ENCODE assay signal across 27 mouse cellular contexts in the genomic region with DNA sequence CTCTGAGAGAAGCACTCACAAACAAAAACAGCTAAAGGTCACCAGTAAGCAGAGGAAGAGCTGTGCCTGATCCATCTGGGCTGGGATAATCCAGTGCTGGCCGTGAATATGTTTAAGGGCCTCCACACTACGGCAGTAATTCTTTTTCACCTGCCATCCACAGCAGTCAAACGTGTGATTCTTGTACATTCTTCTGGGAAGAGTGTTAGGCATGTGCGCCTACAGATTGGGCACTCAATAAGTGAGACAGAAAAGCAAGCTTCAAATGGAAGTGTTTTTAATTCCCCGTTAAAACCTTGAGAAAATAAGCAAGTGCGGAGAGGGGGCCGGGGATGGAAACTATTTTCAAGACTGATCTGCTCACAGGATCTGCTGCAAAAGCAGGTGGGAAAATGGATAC. TPM values are rescaled to one million over a fixed set of nuclear protein-coding genes. Genes with fewer than 3 reads are reported as not detected.
DNase-seq lines count a peak whose midpoint lies in the region; ATAC-seq and TF ChIP-seq lines count a peak whose summit lies in the region.
"Had no signal": no experiment of that assay in that cellular context is flagged by ENCODE, and none has a peak within 500 bp of the region (broad histone marks: within the 10 kb centered on the region; RNA-seq: fewer than 3 reads in every experiment).

No protein-coding gene starts in this region.

- H3K4me2 ChIP-seq in limb, embryonic 12.5 days = no peak overlapping the region
- no peak overlapping the region for H3K4me2 ChIP-seq in heart, embryonic 11.5 days
- H3K4me2 ChIP-seq: embryonic facial prominence, embryonic 15.5 days; hindbrain, embryonic 12.5 days; hindbrain, embryonic 15.5 days had no signal

- TF ChIP-seq CTCF in bone marrow macrophage, adult 2 months (IDR thresholded peaks at IDR 0.05; ENCODE audit: low read depth, low read length) = no peak
- TF ChIP-seq CTCF in cortical plate, adult 2 months (IDR thresholded peaks at IDR 0.05; ENCODE audit: extremely low read depth, insufficient read depth, low read length) = no peak

- H3K79me2 ChIP-seq in macrophage (ENCODE audit: inconsistent target) = no peaks in the 10 kb centered on the region

- no peak overlapping the region for H3K4me3 ChIP-seq in limb, embryonic 12.5 days (replicated peaks)
- H3K4me3 ChIP-seq in limb, embryonic 10.5 days = no peak overlapping the region
- H3K4me3 ChIP-seq in bone marrow macrophage, adult 2 months (ENCODE audit: insufficient read depth, low read length) = no peak overlapping the region
- H3K4me3 ChIP-seq in cortical plate, adult 2 months (ENCODE audit: insufficient read depth, low read length) = no peak overlapping the region
- H3K4me3 ChIP-seq in macrophage (ENCODE audit: inconsistent target) = no peak overlapping the region
- no peak overlapping the region for H3K4me3 ChIP-seq in heart, embryonic 11.5 days (ENCODE audit: low read depth, low read length)
- H3K4me3 ChIP-seq: embryonic facial prominence, embryonic 15.5 days; heart, adult 2 months; heart, embryonic 10.5 days; hindbrain, embryonic 12.5 days; hindbrain, embryonic 15.5 days had no signal

- no peak for DNase-seq in limb, embryonic 10.5 days (ENCODE audit: low spot score)
- DNase-seq in layer of hippocampus, postnatal 36 days = no peak
- DNase-seq in ovary, postnatal 10 days (ENCODE audit: low spot score) = no peak
- DNase-seq: adrenal gland, adult 8-10 months; adrenal gland, postnatal 25 days; cerebellum, adult 11 months; cerebellum, adult 2 months; cerebellum, adult 9-11 months; cerebellum, postnatal 25 days; embryo, embryonic 11 days; forebrain, postnatal 0 days; gastrocnemius, postnatal 10 days; gastrocnemius, postnatal 36 days; heart, adult 2 months had no signal

- 45% methylated on average over 7 of the region's 7 CpGs for WGBS in limb, embryonic 12.5 days
- WGBS in limb, embryonic 10.5 days = 71% methylated on average over 7 of the region's 7 CpGs
- 93% methylated on average over 7 of the region's 7 CpGs for WGBS in macrophage (ENCODE audit: missing documents)
- 71% methylated on average over 7 of the region's 7 CpGs for WGBS in heart, embryonic 11.5 days (ENCODE audit: insufficient replicate concordance)

- no peaks in the 10 kb centered on the region for H3K9me3 ChIP-seq in limb, embryonic 12.5 days
- H3K9me3 ChIP-seq in limb, embryonic 10.5 days (replicated peaks) = no peaks in the 10 kb centered on the region
- H3K9me3 ChIP-seq in heart, embryonic 11.5 days (replicated peaks; ENCODE audit: control insufficient read depth, low read length) = no peaks in the 10 kb centered on the region
- H3K9me3 ChIP-seq: embryonic facial prominence, embryonic 15.5 days; heart, embryonic 10.5 days; hindbrain, embryonic 12.5 days; hindbrain, embryonic 15.5 days had no signal

- H3K27me3 ChIP-seq in limb, embryonic 12.5 days = 0 out of 2 replicates have a peak, but pooled peaks cover 6% of the 10 kb centered on the region
- peaks cover 6% of the 10 kb centered on the region; the same call in 1 of the 2 replicates for H3K27me3 ChIP-seq in limb, embryonic 10.5 days (ENCODE audit: low read depth, poor library complexity, severe bottlenecking)
- H3K27me3 ChIP-seq in heart, embryonic 11.5 days (ENCODE audit: control insufficient read depth, insufficient read depth, low read length) = no peaks in the 10 kb centered on the region
- H3K27me3 ChIP-seq: embryonic facial prominence, embryonic 15.5 days had no signal

- H3K27ac ChIP-seq in limb, embryonic 12.5 days = peak overlapping the region; percentile 26; the same call in 1 of the 2 replicates
- no peak overlapping the region for H3K27ac ChIP-seq in limb, embryonic 10.5 days
- H3K27ac ChIP-seq in bone marrow macrophage, adult 2 months (ENCODE audit: insufficient read depth, low read depth, low read length) = 0 out of 2 replicates have a peak overlapping the region, but pooled peaks have one; percentile 35
- peak overlapping the region; percentile 9; the same call in 1 of the 2 replicates for H3K27ac ChIP-seq in cortical plate, adult 2 months (ENCODE audit: insufficient read depth, low read length)
- H3K27ac ChIP-seq in macrophage = peak overlapping the region; percentile 53
- no peak overlapping the region for H3K27ac ChIP-seq in heart, embryonic 11.5 days (ENCODE audit: low read depth, low read length)
- H3K27ac ChIP-seq: embryonic facial prominence, embryonic 15.5 days; heart, adult 2 months; heart, embryonic 10.5 days; hindbrain, embryonic 12.5 days; hindbrain, embryonic 15.5 days had no signal

- H3K36me3 ChIP-seq in limb, embryonic 12.5 days = no peaks in the 10 kb centered on the region
- no peaks in the 10 kb centered on the region for H3K36me3 ChIP-seq in limb, embryonic 10.5 days
- no peaks in the 10 kb centered on the region for H3K36me3 ChIP-seq in macrophage (ENCODE audit: inconsistent target)
- H3K36me3 ChIP-seq in heart, embryonic 11.5 days (ENCODE audit: control insufficient read depth, insufficient read depth, low read length) = no peaks in the 10 kb centered on the region
- H3K36me3 ChIP-seq: embryonic facial prominence, embryonic 15.5 days; heart, embryonic 10.5 days; hindbrain, embryonic 12.5 days; hindbrain, embryonic 15.5 days had no signal

- ATAC-seq in limb, embryonic 12.5 days (ENCODE audit: insufficient number of reproducible peaks, insufficient read depth, low FRiP score, low TSS enrichment, low read depth) = no peak
- no peak for ATAC-seq in heart, embryonic 11.5 days (replicated peaks; ENCODE audit: insufficient number of reproducible peaks, low FRiP score, low TSS enrichment)
- ATAC-seq: activated CD4-positive, CD25-positive, alpha-beta regulatory T cell, adult 4 months; CD4-positive, CD25-positive, alpha-beta regulatory T cell, adult 4 months; forebrain, embryonic 14.5 days; forebrain, postnatal 0 days had no signal

- peaks cover 82% of the 10 kb centered on the region for H3K4me1 ChIP-seq in limb, embryonic 12.5 days (replicated peaks)
- H3K4me1 ChIP-seq in limb, embryonic 10.5 days = peaks cover 75% of the 10 kb centered on the region
- peaks cover 14% of the 10 kb centered on the region for H3K4me1 ChIP-seq in bone marrow macrophage, adult 2 months (ENCODE audit: control insufficient read depth, insufficient read depth, low read length)
- peaks cover 9% of the 10 kb centered on the region for H3K4me1 ChIP-seq in cortical plate, adult 2 months (ENCODE audit: control insufficient read depth, insufficient read depth, low read length)
- H3K4me1 ChIP-seq in heart, embryonic 11.5 days (ENCODE audit: control insufficient read depth, insufficient read depth, low read length) = peaks cover 11% of the 10 kb centered on the region

- no peak overlapping the region for H3K9ac ChIP-seq in limb, embryonic 12.5 days (replicated peaks)
- H3K9ac ChIP-seq in heart, embryonic 11.5 days (ENCODE audit: low read depth, low read length) = no peak overlapping the region
- H3K9ac ChIP-seq: embryonic facial prominence, embryonic 15.5 days; forebrain, postnatal 0 days; hindbrain, embryonic 12.5 days; hindbrain, embryonic 15.5 days had no signal

- TF ChIP-seq POLR2A in bone marrow macrophage, adult 2 months (IDR thresholded peaks at IDR 0.05; ENCODE audit: borderline replicate concordance, low read depth, low read length) = no peak
- TF ChIP-seq POLR2A in cortical plate, adult 2 months (IDR thresholded peaks at IDR 0.05; ENCODE audit: extremely low read depth, insufficient read depth, low read length) = no peak

RNA-seq across cellular contexts. Expression of a gene that starts 48.7 kb away (rescaled TPM):
- 19.8 and 20.4 TPM in 2 replicates for polyA plus RNA-seq in limb, embryonic 12.5 days (2016; fragmentation: Nextera tagmentation; extraction: Ambion mirVana)
- polyA plus RNA-seq in limb, embryonic 10.5 days (2016; fragmentation: Nextera tagmentation; extraction: Ambion mirVana) = 11.1 and 14.6 TPM in 2 replicates
- 26.3 and 29.4 TPM in 2 replicates for polyA plus RNA-seq in bone marrow macrophage, adult 2 months (2012; ENCODE audit: insufficient read depth, insufficient read length, missing spikeins)
- 18.9 and 19.2 TPM in 2 replicates for polyA plus RNA-seq in cortical plate, adult 2 months (2012; rRNA removed)
- 10 to 100 TPM; 11.3 to 37.4 (median 26.5) TPM for total RNA-seq in macrophage (2018; cell fraction: chromatin; rRNA removed)
- total RNA-seq in macrophage (2018; cell fraction: cytosol; rRNA removed) = 10 to 100 TPM; 20.9 to 32.6 (median 24.6) TPM
- total RNA-seq in macrophage (2018; cell fraction: nucleus; rRNA removed) = 10 to 100 TPM; 12.5 to 52.1 (median 26.8) TPM
- polyA plus RNA-seq in macrophage (2018) = 20.9 to 25.3 TPM (median 21.1 TPM) in 3 replicates
- total RNA-seq in layer of hippocampus, postnatal 36 days (2021) = 10 to 100 TPM; 23.5 to 25.5 TPM
- polyA plus RNA-seq in heart, embryonic 11.5 days (2014; fragmentation: Nextera tagmentation; extraction: Ambion mirVana) = 5.8 and 6.1 TPM in 2 replicates
- total RNA-seq: MEL had no signal

RNA-seq across cellular contexts. Expression of a gene that starts 48.7 kb away (rescaled TPM):
- polyA plus RNA-seq in limb, embryonic 12.5 days (2016; fragmentation: Nextera tagmentation; extraction: Ambion mirVana) = 5.9 and 7.6 TPM in 2 replicates
- polyA plus RNA-seq in limb, embryonic 10.5 days (2016; fragmentation: Nextera tagmentation; extraction: Ambion mirVana) = 2.4 and 3.2 TPM in 2 replicates
- polyA plus RNA-seq in bone marrow macrophage, adult 2 months (2012; ENCODE audit: insufficient read depth, insufficient read length, missing spikeins) = 3.0 and 4.7 TPM in 2 replicates
- polyA plus RNA-seq in cortical plate, adult 2 months (2012; rRNA removed) = 2.3 and 3.0 TPM in 2 replicates
- total RNA-seq in macrophage (2018; cell fraction: chromatin; rRNA removed) = 100 to 1,000 TPM in 4 of 26 experiments, 10 to 100 TPM in 22; 21.3 to 172 (median 40.8) TPM
- total RNA-seq in macrophage (2018; cell fraction: cytosol; rRNA removed) = 1 to 10 TPM in 6 of 26 experiments, under 1 TPM in 20; 0.07 to 2.5 (median 0.44) TPM
- total RNA-seq in macrophage (2018; cell fraction: nucleus; rRNA removed) = 100 to 1,000 TPM in 1 of 26 experiments, 10 to 100 TPM in 21, 1 to 10 TPM in 4; 4.9 to 135 (median 21.7) TPM
- polyA plus RNA-seq in macrophage (2018) = 0.03 to 0.27 TPM in 2 of 3 replicates, not detected in the other
- total RNA-seq in layer of hippocampus, postnatal 36 days (2021) = 10 to 100 TPM in 1 of 2 experiments, 1 to 10 TPM in 1; 4.9 to 10.1 TPM
- 2.1 and 4.0 TPM in 2 replicates for polyA plus RNA-seq in heart, embryonic 11.5 days (2014; fragmentation: Nextera tagmentation; extraction: Ambion mirVana)

Comparison
In these comparisons a context has a peak if more than half of its experiments do, and no peak if none do; other contexts are left out.
1. H3K27ac ChIP-seq: peak in limb, embryonic 12.5 days (single experiment), bone marrow macrophage, adult 2 months (single experiment), cortical plate, adult 2 months (single experiment) and macrophage (single experiment); none in limb, embryonic 10.5 days (single experiment) and heart, embryonic 11.5 days (single experiment).